Mouse (Mus musculus): ENCODE data around the gene Lurap1l. TPM values are rescaled to one million over a fixed set of nuclear protein-coding genes. Genes with fewer than 3 reads are reported as not detected.

The Lurap1l gene
- polyA plus RNA-seq, 1 experiment from 2014 or later: 22.2 TPM

GRCm38 (mm10) chr4:80872847-80873644 is 37.4 kb upstream of the Lurap1l start:
- 0 out of 2 replicates have a peak, but pooled peaks cover 3% of the 10 kb centered on the region for H3K4me1 ChIP-seq (replicated peaks; ENCODE audit: insufficient read depth, low read length)
- WGBS: 24% methylated on average over 6 of the region's 6 CpGs
- no peaks in the 10 kb centered on the region for H3K36me3 ChIP-seq (ENCODE audit: insufficient read depth, low read length)
- no peaks in the 10 kb centered on the region for H3K9me3 ChIP-seq (replicated peaks; ENCODE audit: low read length)
- ATAC-seq (replicated peaks; ENCODE audit: low FRiP score, low read depth): peak; percentile 59; the same call in 1 of the 2 replicates
- no peak overlapping the region for H3K4me3 ChIP-seq (replicated peaks; ENCODE audit: low read depth, low read length)
- peak; percentile 77 for TF ChIP-seq CTCF (IDR thresholded peaks at IDR 0.05; ENCODE audit: low read depth)
- peak; percentile 86 for DNase-seq (ENCODE audit: low spot score)
- H3K4me2 ChIP-seq (ENCODE audit: low read length): no peak overlapping the region
- no peaks in the 10 kb centered on the region for H3K27me3 ChIP-seq (ENCODE audit: insufficient read depth, low read length)
- no peak overlapping the region for H3K27ac ChIP-seq
- no peak overlapping the region for H3K9ac ChIP-seq (ENCODE audit: low read depth, low read length)

GRCm38 (mm10) chr4:80874121-80874859 is 36.2 kb upstream of the Lurap1l start:
- Histone ChIP-seq H3K27ac (no peak overlapping the region), H3K9ac (ENCODE audit: low read depth, low read length) (no peak overlapping the region), H3K36me3 (ENCODE audit: insufficient read depth, low read length) (no peaks in the 10 kb centered on the region), H3K4me3 (replicated peaks; ENCODE audit: low read depth, low read length) (no peak overlapping the region), H3K4me2 (ENCODE audit: low read length) (no peak overlapping the region), H3K9me3 (replicated peaks; ENCODE audit: low read length) (no peaks in the 10 kb centered on the region), H3K4me1 (replicated peaks; ENCODE audit: insufficient read depth, low read length) (0 out of 2 replicates have a peak, but pooled peaks cover 3% of the 10 kb centered on the region), H3K27me3 (ENCODE audit: insufficient read depth, low read length) (no peaks in the 10 kb centered on the region)
- TF ChIP-seq CTCF (IDR thresholded peaks at IDR 0.05; ENCODE audit: low read depth): no peak
- ATAC-seq (replicated peaks; ENCODE audit: low FRiP score, low read depth): peak; percentile 76
- WGBS: 27% methylated on average over 5 of the region's 5 CpGs
- peak; percentile 81 for DNase-seq (ENCODE audit: low spot score)

- Histone ChIP-seq H3K36me3 (ENCODE audit: insufficient read depth, low read length) (no peaks in the 10 kb centered on the region), H3K4me3 (replicated peaks; ENCODE audit: low read depth, low read length) (no peak overlapping the region), H3K9ac (ENCODE audit: low read depth, low read length) (no peak overlapping the region), H3K9me3 (replicated peaks; ENCODE audit: low read length) (no peaks in the 10 kb centered on the region), H3K27me3 (ENCODE audit: insufficient read depth, low read length) (no peaks in the 10 kb centered on the region), H3K4me1 (replicated peaks; ENCODE audit: insufficient read depth, low read length) (0 out of 2 replicates have a peak, but pooled peaks cover 3% of the 10 kb centered on the region), H3K27ac (no peak overlapping the region), H3K4me2 (ENCODE audit: low read length) (no peak overlapping the region)
- TF ChIP-seq CTCF (IDR thresholded peaks at IDR 0.05; ENCODE audit: low read depth): no peak
- 67% methylated on average over 4 of the region's 4 CpGs for WGBS
- ATAC-seq (replicated peaks; ENCODE audit: low FRiP score, low read depth) (no peak), DNase-seq (ENCODE audit: low spot score) (no peak)
These were observed 35.4 kb upstream of the Lurap1l start for GRCm38 (mm10) chr4:80875055-80875454.

- Histone ChIP-seq H3K4me2 (ENCODE audit: low read length) (no peak overlapping the region), H3K9me3 (replicated peaks; ENCODE audit: low read length) (no peaks in the 10 kb centered on the region)
- ATAC-seq (replicated peaks; ENCODE audit: low FRiP score, low read depth): no peak
These were observed 28.3 kb upstream of the Lurap1l start for GRCm38 (mm10) chr4:80881996-80882599.

DNA sequence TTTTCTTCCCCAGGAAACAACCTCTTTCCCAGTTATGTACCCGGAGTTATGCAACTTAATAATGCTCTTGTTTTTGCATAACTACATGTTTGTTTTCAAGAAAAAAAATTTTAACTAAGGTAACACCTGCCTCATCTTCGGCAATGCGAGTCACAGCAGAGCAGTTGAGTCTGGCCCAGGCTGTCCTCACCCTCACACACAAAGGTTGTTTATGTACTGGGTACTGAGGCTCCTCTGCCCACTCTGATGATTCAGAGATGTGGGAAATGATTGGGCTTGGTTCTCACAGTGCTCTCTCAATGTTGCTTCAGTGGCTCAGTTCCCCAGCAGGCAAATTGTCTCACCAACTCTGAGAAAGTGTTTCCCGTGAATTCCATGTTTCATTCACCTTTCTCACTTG is 23.8 kb upstream of the Lurap1l start:
- no peak for DNase-seq (ENCODE audit: low spot score)

More at GRCm38 (mm10) chr4:80881996-80882599, 28.3 kb upstream of the Lurap1l start:
- Histone ChIP-seq H3K4me3 (replicated peaks; ENCODE audit: low read depth, low read length) (no peak overlapping the region), H3K4me1 (replicated peaks; ENCODE audit: insufficient read depth, low read length) (no peaks in the 10 kb centered on the region), H3K27ac (no peak overlapping the region), H3K36me3 (ENCODE audit: insufficient read depth, low read length) (no peaks in the 10 kb centered on the region), H3K27me3 (ENCODE audit: insufficient read depth, low read length) (no peaks in the 10 kb centered on the region), H3K9ac (ENCODE audit: low read depth, low read length) (no peak overlapping the region)
- no peak for TF ChIP-seq CTCF (IDR thresholded peaks at IDR 0.05; ENCODE audit: low read depth)
- WGBS: 61% methylated on average over 1 of the region's 1 CpGs
- no peak for DNase-seq (ENCODE audit: low spot score)

DNA sequence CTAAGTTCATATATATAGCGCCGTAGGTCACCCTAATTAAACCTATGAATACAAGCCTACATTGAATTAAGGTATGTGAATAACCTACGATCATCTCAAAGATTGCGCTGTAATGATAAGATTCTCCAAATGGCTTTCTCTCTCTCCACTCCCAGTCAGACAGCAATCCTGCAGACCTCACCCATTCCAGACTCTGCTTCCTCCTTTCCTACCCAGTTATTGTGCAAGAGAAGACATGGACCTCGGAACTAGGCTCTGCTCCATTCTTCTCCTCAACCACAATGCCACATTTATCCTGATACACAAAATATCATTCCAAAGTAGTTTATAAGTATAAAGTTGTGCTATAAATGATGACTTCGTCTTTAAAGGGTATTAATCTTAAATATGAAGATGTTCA is 19.4 kb upstream of the Lurap1l start:
- TF ChIP-seq CTCF (IDR thresholded peaks at IDR 0.05; ENCODE audit: low read depth): no peak
- Histone ChIP-seq H3K9me3 (replicated peaks; ENCODE audit: low read length) (no peaks in the 10 kb centered on the region), H3K27me3 (ENCODE audit: insufficient read depth, low read length) (no peaks in the 10 kb centered on the region), H3K4me1 (replicated peaks; ENCODE audit: insufficient read depth, low read length) (no peaks in the 10 kb centered on the region), H3K27ac (no peak overlapping the region), H3K4me3 (replicated peaks; ENCODE audit: low read depth, low read length) (no peak overlapping the region), H3K36me3 (ENCODE audit: insufficient read depth, low read length) (no peaks in the 10 kb centered on the region), H3K9ac (ENCODE audit: low read depth, low read length) (no peak overlapping the region), H3K4me2 (ENCODE audit: low read length) (no peak overlapping the region)
- no peak for ATAC-seq (replicated peaks; ENCODE audit: low FRiP score, low read depth)
- DNase-seq (ENCODE audit: low spot score): no peak
- WGBS: 91% methylated on average over 6 of the region's 6 CpGs

More for the DNA sequence above, 23.8 kb upstream of the Lurap1l start:
- no peaks in the 10 kb centered on the region for H3K36me3 ChIP-seq (ENCODE audit: insufficient read depth, low read length)
- no peak for TF ChIP-seq CTCF (IDR thresholded peaks at IDR 0.05; ENCODE audit: low read depth)
- WGBS: 72% methylated on average over 4 of the region's 4 CpGs
- H3K27me3 ChIP-seq (ENCODE audit: insufficient read depth, low read length): no peaks in the 10 kb centered on the region
- ATAC-seq (replicated peaks; ENCODE audit: low FRiP score, low read depth): no peak
- H3K4me1 ChIP-seq (replicated peaks; ENCODE audit: insufficient read depth, low read length): no peaks in the 10 kb centered on the region
- no peaks in the 10 kb centered on the region for H3K9me3 ChIP-seq (replicated peaks; ENCODE audit: low read length)
- no peak overlapping the region for H3K4me2 ChIP-seq (ENCODE audit: low read length)
- no peak overlapping the region for H3K9ac ChIP-seq (ENCODE audit: low read depth, low read length)
- no peak overlapping the region for H3K27ac ChIP-seq
- no peak overlapping the region for H3K4me3 ChIP-seq (replicated peaks; ENCODE audit: low read depth, low read length)
